Mouse (Mus musculus) mouse trophoblast stem cell (cell line): Measurements from ENCODE around the gene Gm2a.
"Not testable (repeated sequence)": the region's sequence is repeated elsewhere in the genome, so short reads cannot be mapped to it uniquely, and the experiment has no call there.

Experiments
- in situ Hi-C, 2 experiments: fragments of 300-500 bp; cut with MseI, MboI; formaldehyde crosslinking; loops; 2 replicates in 1 of 2; 3 replicates in 1 of 2; pipeline ENCODE4 v1.15.1; 2025

Gene Gm2a

DNA sequence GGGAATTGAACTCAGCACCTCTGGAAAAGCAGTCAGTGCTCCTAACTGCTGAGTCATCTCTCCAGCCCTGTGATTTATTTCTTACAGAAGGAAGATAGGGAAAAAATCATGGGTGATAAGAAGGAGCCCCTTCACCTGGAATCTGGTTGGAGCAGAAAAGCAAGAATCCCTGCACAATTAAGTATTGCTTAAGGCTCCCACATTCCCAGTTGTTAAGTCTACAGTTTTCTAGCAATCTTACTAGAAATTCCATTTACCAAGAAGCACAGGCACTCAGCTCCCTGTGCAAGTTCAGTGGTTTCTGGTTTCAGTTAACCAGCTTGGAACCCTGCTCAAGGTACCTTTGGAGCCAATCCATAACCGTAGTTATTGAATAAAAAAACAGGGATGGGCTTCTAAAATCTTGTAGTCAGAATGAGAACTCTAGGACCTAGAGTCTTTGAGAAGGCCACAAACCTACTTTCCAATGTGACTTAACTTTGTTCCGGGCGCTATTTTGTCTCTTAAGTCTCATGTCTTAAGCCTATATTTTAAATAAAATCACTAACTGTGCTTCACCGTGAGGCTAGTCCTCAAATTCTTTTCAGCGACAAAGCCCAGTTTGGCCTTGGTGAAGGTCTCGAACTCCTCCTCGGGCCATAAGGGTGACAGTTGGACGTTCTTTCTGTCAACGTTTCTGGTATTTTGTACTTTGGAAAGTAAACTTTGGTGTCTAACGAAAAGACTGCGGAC lies 1.0 kb upstream of the Gm2a start:
- in situ Hi-C loops = no loop called here

DNA sequence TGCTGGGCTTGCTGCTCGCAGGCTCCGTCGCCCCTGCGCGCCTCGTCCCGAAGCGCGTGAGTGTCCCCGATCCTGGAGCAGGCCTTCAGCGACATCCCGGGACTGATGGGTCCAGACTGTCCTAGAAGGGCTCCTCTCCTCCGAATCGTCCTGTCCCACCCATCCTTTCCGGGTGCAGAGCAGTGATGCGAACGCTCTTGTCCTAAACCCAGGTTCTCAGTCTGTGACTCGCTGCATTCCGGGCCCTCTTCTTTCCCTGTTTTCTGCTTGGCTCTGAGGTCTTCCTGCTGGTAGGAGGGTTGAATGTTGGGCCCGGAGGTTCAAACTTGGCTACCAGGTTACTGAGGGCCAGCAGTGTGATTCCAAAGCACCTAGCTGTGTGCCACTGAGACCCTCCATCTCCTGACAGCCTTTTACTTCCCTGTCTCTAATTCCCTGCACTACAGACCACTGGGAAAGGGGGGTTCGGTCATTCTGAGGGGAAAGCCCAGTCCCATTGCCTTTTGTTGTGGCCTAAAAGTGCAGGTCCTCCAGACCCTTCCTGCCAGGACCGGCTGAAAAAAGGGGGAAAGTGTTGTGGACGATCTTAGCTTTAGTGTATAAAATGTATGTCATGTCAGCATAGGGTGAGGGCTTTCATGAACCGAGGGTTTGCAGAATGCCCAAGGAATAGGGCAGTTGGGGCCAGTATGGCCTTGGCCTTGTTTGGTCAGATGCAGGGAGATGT lies 437 bp downstream of the Gm2a start:
- in situ Hi-C loops = no loop called here

DNA sequence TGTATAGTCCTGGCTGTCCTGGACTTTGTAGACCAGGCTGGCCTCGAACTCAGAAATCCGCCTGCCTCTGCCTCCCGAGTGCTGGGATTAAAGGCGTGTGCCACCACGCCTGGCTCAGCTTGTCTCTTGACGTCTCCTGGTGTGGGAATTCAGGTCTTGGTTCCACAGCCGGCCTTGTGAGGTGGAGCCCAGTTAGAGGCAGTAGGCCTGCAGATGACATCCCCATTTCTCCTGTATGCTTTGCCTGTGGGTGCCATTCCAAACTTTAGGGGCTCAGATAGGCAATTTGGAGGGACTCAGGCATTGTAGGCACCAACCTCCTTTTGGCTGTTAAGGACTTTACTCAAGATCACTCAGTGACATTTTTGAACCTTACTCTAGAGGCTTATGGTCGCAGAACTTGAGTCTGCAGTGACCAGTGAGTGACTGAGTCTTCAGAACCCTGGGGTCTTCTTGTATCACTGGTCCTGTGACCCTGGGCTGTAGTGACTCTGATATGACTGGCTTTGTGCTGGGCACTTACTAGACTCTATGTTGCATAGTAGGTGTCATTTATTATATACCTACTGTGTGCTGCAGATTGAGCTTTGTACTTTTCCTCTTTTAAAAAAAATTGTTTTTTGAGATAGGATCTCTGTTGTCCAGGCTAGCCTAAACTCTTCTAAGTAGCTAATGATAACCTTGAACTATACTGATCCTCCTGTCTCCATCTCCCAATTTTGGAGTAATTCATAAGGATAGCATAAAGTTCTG lies 1.3 kb downstream of the Gm2a start:
- in situ Hi-C loops = no loop called here

DNA sequence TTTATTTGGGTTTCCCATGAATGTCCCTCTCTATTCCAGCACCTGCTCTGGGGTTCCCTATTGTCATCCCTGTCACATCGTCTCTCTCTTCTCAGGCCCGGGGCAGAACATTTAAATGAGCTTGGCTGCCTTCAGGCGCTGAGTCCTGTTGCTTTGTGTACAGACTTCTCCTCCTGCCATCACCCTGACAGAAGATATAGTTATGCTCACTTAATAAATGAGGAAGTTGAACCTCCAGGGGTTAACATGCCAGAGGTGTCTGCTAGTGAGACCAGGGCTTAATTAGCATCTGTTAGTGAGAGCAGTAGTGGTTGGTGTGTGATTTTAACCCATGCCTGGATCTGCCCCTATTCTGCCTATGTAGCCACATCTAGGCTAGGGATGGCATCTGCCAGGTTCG lies 2.0 kb downstream of the Gm2a start:
- in situ Hi-C loops = loop anchor here in 1 of 2 experiments (5.0 kb wide), 1 partner anchor 57 kb away; no protein-coding TSS in a partner anchor

DNA sequence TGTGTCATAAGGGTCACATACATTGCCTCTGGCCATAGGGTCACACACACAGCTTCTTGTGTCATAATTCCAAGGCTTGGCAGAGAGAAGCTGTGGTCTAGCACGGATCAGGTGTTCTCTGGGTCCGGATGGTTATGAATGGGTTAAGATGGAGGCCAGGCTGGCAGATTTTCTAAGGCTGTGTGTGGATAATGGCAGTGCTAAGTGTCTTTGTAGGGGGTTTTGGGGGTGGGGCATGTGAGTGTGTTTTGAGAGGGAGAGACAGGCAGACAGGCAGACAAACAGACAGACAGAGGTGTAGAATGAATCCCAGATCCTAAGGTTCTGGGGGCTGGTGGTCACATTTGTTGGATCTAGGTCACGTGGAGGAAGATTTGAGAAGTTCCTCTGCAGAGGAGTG lies 4.1 kb downstream of the Gm2a start:
- in situ Hi-C loops = loop anchor here in 1 of 2 experiments (5.0 kb wide), 1 partner anchor 55 kb away; no protein-coding TSS in a partner anchor

DNA sequence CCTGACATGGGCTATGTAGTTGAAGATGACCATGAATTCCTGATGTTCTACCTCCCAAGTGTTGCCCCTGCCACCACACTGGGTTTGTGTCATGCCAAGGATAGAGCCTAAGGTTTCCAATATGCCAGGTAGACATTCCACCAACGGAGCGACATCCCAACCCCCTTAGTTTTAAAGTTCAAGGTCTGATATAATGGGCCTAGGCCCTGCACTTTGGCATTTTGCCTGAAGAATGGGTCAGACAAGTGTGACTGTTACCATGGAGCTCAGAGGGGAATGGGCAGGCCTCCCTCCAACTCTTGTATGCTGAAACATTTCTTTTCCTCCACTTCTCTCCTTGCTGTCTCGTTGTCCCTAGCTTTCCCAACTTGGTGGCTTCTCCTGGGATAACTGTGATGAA lies 5.3 kb downstream of the Gm2a start:
- in situ Hi-C loops = loop anchor here in 1 of 2 experiments (5.0 kb wide), 1 partner anchor 54 kb away; no protein-coding TSS in a partner anchor

DNA sequence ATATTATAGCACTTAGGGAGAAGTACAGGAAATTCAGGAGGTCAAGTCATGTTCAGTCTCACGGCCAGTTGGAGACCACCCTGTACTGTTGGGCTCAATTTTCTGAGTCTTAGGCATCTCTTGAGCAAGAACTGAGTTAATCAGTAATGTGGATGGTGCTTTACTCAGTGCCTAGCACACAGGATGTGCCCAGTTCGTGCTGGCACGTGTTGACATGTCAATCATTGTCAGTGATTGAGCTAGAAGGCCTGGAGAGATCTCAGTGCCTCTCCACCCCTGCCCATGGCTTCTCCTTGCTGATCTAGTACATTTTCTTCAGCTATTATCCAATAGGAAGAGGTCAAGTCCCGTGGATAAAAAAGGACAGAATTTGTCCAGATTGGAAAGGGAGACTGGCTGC lies 7.5 kb downstream of the Gm2a start:
- in situ Hi-C loops = no loop called here

DNA sequence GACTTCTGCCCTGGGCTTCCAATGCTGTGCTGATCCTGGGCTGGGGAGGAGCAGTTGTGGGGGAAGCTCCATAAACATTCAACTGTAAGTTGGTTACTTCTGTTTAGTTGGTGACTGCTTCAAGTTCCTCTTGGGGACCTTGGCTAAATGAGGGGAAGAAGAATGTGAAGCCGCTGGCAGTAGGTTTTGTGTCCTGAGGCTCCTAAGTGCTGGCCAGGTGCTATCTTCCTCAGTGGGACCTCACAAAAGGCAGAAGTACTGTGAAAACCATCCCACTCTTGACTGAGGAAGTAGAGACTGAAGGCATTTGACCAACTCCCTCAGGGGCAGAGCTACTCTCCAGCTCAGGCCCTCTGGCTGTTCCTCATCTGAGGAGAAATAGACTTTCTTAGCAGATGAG lies 8.7 kb downstream of the Gm2a start:
- in situ Hi-C loops = no loop called here

DNA sequence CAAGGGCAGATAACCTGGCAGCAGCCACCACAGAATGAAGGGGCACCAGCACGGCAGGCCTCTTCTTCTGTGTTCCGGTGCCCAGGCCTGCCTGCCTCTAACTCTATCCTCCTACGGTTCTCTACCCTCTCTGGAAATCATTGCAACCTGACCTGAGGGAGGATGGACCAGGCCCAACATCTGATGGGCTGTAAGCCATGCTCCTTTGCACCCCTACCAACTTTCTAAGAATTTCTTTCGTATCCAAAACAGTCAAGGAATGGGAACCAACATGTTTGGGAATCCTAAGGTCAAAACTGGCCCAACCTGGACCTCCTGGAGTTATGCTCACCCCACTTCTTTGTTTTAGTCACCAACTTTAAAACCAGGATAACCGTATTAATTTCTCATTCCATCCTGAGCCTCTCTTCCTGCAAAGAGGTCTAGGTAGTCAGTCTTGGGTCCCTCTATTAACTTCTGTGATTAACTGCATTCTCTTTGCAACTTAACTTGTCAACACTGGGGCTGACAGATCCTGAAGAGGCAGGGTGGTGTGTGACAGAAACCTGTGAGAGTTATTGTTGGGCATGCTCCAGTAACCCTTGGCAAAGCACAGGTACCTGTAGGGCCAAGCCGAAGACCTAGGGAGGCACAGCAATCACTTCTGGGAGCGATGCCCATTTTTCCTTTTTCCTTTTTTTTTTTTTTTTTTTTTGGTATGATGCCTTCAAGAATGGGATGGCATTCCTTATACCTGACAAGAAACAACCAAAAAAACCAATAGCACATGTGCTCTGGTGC lies 11.8 kb downstream of the Gm2a start:
- in situ Hi-C loops = no loop called here

DNA sequence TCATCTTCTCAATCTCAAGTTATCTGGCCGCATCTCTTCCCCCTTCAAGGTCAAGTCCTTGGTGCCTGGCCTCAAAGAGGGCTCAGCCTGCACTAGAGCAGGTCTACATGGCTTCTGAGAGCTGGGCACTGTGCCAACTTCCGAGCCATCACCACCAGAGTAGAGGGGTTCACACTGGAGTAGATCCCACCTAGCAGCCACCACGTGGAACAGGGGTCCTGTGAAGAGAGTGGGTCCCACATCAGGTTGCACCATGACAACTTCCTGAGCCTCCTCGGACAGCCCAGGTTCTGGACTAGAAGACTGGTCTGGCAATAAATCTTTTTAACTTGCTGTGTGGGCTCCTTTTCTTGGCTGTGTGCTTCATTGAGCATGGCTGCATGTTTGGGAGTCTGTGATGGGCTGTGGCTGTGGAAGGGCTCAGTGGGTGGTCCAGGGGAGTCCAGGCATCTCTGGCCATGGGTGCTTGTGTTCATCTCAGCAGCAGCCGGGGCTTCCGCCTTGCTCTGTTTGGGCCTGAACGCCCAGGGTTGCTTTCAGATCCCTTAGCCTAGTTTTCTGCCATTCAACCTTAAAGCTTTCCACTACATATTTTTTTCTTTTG lies 12.8 kb downstream of the Gm2a start:
- in situ Hi-C loops = no loop called here

DNA sequence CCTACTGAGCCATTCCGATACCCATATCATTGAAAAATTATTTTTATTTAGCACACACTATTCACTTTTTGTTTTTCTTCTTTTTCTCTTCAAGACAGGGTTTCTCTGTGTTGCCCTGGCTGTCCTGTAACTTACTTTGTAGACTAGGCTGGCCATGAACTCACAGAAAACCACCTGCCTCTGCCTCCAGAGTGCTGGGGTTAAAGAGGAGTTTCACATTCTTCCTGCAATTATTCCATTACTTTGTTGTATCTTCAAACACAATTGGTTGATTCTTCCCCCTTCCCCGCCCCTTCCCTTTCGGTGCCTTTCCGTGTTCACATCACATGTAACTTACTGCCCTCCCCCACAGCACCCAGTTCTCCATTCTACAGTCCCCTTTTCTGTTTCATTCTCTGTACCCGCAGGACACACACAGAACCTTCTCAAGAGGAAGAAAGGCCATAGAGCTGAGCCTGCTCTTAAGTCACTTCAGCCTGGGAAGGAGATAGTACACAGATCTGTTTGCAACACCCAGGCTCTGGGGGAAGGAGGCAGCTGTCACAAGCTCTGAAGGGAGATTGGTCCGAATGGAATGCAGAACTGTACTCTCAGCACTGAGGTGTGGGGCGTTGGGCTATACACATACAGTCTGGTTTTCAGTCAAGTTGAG lies 15.4 kb downstream of the Gm2a start:
- in situ Hi-C loops = no loop called here

DNA sequence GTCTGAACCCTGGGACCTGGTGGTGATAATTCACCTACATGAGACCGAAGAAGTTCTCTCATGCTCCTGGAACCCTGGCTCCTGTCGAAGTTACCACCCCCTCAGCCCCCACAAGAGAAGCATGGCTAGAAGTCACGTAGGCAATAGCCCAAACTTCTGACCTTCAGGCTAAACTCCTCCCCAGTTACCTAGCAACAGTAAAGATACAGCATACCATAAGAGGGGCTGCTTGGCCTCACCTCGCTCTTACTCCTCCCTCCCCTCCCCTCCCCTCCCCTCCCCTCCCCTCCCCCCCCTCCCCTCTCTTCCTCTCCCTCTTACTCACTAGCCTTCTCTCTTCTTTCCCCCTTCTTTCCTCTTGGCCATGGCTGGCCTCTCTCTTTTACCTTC lies 15.9 kb downstream of the Gm2a start:
- in situ Hi-C loops = not testable (repeated sequence)

DNA sequence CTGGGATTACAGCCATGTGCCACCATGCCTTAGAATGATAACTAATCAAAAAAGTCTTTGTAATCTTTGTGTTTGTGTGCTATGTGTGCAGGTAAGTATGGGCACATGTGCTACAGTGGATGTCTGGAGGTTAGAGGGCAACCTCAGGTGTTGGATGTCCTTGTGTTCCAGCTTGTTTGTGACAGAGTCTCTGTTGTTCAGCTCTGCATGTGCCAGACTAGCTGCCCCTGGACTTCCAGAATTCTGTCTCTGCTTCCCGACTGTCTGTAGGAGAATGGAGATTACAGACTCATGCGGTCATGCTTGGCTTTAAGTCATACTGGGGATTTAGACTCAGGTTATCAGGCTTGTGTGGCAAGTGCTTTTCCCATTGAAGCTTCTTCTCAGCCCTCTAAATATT lies 16.4 kb downstream of the Gm2a start:
- in situ Hi-C loops = no loop called here

DNA sequence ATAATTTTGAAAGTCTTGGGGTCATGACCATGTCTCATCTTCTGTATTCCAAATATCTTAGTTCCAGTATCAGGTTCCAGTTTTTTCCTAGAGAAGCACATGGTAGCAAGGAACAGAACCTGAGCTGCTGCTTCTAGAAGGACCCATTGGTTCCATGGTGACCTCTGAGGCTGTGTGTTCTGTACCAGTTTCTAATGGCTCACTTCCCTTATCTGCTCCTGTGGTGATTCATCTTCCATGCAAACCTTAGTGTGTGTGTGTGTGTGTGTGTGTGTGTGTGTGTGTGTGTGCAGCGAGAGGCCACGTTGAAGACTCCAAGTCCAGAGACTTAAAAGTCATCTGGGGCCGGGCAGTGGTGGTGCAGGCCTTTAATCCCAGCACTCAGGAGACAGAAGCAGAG lies 18.1 kb downstream of the Gm2a start:
- in situ Hi-C loops = no loop called here

DNA sequence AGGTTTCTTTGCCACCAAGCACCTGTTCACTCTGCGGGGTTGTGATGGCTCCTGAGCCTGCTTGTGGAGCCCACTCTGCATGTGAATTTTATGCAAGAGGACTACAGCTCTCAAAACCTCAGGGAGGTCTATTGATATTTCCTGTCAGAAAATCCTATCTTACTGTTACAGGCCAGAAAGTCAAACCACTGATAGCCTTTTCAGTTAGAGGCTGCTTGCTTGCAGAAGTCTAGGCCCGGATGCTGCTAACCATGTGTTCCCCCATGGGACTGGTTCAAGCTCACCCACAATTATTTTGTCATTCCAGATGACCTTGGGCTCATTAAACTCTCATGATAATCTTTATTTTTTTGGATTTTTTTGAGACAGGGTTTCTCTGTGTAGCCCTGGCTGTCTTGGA lies 19.1 kb downstream of the Gm2a start:
- in situ Hi-C loops = no loop called here

DNA sequence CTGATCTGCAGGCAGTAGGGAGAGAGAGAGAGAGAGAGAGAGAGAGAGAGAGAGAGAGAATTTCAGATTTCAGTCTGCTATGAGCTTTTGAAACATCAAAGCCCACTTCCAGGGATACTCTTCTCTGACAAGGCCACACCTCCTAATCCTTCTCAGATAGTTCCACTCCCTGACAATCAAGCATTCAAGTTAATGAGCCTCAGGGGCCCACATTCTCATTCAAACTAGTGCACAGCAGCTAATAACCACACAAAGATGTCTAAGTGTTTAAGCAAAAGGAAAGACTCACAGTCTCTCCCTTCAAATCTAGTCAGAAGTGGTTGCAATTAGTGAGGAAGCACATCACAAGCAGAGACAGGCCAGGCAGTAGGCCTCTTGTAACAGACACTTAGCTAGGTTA lies 22.4 kb downstream of the Gm2a start:
- in situ Hi-C loops = no loop called here

DNA sequence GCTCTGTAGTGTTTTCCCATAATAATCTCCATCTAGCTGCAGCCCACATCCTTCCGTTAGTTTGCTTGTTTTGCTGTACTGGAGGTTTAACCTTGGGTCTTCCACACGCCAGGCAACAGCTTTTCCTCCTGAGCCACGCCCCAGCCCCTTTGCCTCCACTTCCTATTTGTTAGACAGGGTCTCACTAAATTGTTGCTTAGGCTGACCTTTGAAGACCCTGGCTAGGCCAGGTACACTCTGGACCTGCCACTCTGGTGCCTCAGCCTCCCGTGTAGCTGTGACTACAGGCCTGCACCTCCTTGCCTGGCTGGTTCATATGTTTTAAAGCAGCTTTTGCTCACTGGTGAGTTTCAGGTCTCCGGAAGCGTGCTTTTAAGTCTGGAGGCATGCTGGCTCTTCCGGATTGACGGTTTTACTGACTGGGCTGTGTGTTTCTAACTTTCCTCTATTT lies 22.9 kb downstream of the Gm2a start:
- in situ Hi-C loops = no loop called here

DNA sequence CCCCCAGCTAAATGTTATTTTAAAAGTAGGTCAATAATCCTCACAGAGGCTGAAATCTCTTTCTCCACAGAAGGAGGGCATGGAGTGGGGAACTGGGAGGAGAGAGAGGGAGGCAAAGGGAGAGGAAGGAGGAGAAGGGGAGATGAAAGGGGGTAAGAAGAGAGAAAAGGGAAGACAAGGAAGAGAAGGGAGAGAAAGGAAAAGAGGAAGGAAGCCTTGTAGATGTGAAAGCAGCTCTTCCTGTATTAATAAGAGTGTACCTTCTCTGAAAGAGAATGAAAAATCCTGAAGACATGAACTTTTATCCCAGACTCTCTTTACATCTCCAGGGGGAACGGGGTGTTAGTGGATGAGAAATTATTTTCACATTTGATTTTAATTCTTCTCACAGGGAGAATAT lies 23.5 kb downstream of the Gm2a start:
- in situ Hi-C loops = no loop called here

DNA sequence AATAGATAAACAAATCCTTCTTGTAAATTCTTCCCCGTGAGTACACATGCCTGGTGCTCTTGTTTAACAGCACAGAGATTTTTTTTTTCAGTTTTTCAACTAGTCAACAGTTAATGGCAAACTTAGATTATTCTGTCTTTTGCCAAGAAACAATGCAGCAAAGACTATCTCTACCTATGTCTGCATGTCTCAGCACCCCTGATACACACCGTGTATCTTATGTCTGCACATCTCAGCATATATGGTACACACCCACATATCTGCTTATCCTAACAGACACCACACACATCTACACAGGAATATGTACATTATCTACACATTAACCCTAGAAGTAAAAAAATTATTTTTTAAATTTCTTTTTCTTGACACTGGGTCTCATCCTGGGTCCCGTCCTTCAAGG lies 28.7 kb downstream of the Gm2a start:
- in situ Hi-C loops = no loop called here

DNA sequence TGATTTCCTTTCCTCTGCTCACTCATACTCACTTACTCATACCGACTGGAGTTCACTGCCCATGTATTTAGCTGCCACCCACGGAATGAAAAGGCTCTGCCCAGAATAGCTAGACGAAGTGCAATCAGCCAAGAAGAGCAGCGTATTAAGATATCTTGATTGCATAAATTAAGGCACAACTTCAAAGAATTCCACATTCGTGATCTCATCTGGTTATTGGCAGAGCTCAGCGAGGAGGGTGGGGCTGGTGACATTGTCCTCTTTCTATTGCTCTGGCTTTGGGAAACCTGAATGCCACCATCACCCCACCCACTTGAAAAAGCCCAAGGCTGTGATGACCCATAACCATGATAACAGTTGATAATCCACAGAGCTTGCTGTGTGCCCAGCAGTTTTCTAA lies 30.0 kb downstream of the Gm2a start:
- in situ Hi-C loops = no loop called here

DNA sequence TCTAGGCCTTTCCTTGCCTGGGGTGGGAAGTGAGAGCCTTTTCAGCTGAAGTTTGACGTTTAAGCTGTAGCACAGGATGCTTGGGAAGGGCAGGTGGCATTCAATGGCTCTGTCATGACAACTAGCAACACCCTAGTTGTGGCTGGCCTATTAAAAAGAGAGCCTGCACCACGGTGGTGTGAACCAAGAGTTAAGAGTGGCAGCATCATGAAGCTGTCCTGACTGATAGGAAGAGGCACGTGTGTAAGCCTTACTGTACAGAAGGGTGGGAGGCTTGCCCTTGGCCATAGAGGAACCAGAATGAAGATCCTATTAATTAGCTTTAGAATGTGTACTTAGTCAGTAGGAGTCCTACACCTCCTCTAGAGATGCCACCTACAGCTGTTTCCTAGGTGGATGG lies 30.5 kb downstream of the Gm2a start:
- in situ Hi-C loops = no loop called here
